Mouse (Mus musculus) ES-Bruce4 (cell line): ENCODE results near the gene Zbtb24.

Experiments
- CTCF ChIP-seq: IDR thresholded peaks from one replicate; pipeline ENCODE4 v1.8.1; 2011; ENCODE audit warnings: low read depth, low read length
- EP300 ChIP-seq: IDR thresholded peaks from 2 replicates; pipeline ENCODE4 v1.6.1; 2011; ENCODE audit warnings: low read depth, low read length; ENCODE audit not compliant: insufficient read depth
- POLR2A ChIP-seq: IDR thresholded peaks from one replicate; pipeline ENCODE4 v1.8.1; 2011; ENCODE audit warnings: low read length; ENCODE audit not compliant: insufficient read depth

- TF ChIP-seq CTCF (no peak), EP300 (no peak), POLR2A (no peak)
These were observed 23.7 kb downstream of the Zbtb24 start for GRCm38 (mm10) chr10:41473782-41474468.
